Mouse (Mus musculus) thymus, adult 2 months (tissue): ENCODE measurements around the gene Adam12. TPM values are rescaled to one million over a fixed set of nuclear protein-coding genes. Genes with fewer than 3 reads are reported as not detected.

Experiments
- DNase-seq: peaks from one replicate; pipeline ENCODE4 v3.0.0; 2021
- H3K27ac ChIP-seq: fragments of 200-500 bp; 2 replicates; pipeline ENCODE4 v1.5.1; 2012; ENCODE audit warnings: low read length, control low read depth; ENCODE audit not compliant: control insufficient read depth, insufficient read depth
- H3K27me3 ChIP-seq: fragments of 200-500 bp; 2 replicates; pipeline ENCODE4 v1.6.1; 2012; ENCODE audit warnings: mild to moderate bottlenecking, low read length, moderate library complexity, mixed read lengths; ENCODE audit not compliant: control insufficient read depth, insufficient read depth
- H3K36me3 ChIP-seq: fragments of 200-500 bp; 2 replicates; pipeline ENCODE4 v1.6.1; 2012; ENCODE audit warnings: mild to moderate bottlenecking, low read length, moderate library complexity; ENCODE audit not compliant: control insufficient read depth, insufficient read depth
- H3K4me1 ChIP-seq: fragments of 200-500 bp; replicated peaks from 2 replicates; pipeline ENCODE4 v1.6.1; 2012; ENCODE audit warnings: low read length; ENCODE audit not compliant: control insufficient read depth, insufficient read depth
- H3K4me3 ChIP-seq: fragments of 200-500 bp; 2 replicates; pipeline ENCODE4 v1.5.1; 2012; ENCODE audit warnings: mild to moderate bottlenecking, low read length, control low read depth, moderate library complexity; ENCODE audit not compliant: control insufficient read depth, insufficient read depth
- CTCF ChIP-seq: fragments of 200-500 bp; IDR thresholded peaks from 2 replicates; pipeline ENCODE4 v1.5.1; 2012; ENCODE audit warnings: mild to moderate bottlenecking, control low read depth, low read length, moderate library complexity, borderline replicate concordance; ENCODE audit not compliant: control insufficient read depth, poor library complexity, insufficient read depth; ENCODE audit errors: extremely low read depth
- POLR2A ChIP-seq: fragments of 200-500 bp; IDR thresholded peaks from 2 replicates; pipeline ENCODE4 v1.6.1; 2012; ENCODE audit warnings: mild to moderate bottlenecking, low read length, control low read depth, moderate library complexity; ENCODE audit not compliant: control insufficient read depth, poor library complexity, insufficient read depth; ENCODE audit errors: extremely low read depth
- WGBS: fragments of 180-500 bp; shearing (Covaris S2); methylation state at CpG from one replicate; pipeline ENCODE4 v1.1.7; 2018; 5-methylcytosine and 5-hydroxymethylcytosine counted together
- polyA plus RNA-seq: library from polyadenylated mRNA; depleted of rRNA; stranded (reverse); fragments of >200 nt; gene quantifications from 2 replicates; pipeline ENCODE4 v1.2.3, GENCODE M21; 2012

The Adam12 gene
- polyA plus RNA-seq, 1 experiment: 29.0 TPM

GRCm38 (mm10) chr7:134093871-134094270 is 138.1 kb downstream of the Adam12 start:
- 85% methylated on average over 2 of the region's 2 CpGs for WGBS
- H3K4me1 ChIP-seq: no peaks in the 10 kb centered on the region
- H3K36me3 ChIP-seq: no peaks in the 10 kb centered on the region
- no peak overlapping the region for H3K4me3 ChIP-seq
- no peak for TF ChIP-seq POLR2A
- no peak for TF ChIP-seq CTCF
- no peak overlapping the region for H3K27ac ChIP-seq
- H3K27me3 ChIP-seq: no peaks in the 10 kb centered on the region
- no peak for DNase-seq

GRCm38 (mm10) chr7:134090764-134091163 is 141.2 kb downstream of the Adam12 start:
- no peak for DNase-seq
- H3K36me3 ChIP-seq: no peaks in the 10 kb centered on the region
- no peaks in the 10 kb centered on the region for H3K4me1 ChIP-seq
- no peak for TF ChIP-seq POLR2A
- TF ChIP-seq CTCF: no peak
- no peak overlapping the region for H3K4me3 ChIP-seq
- H3K27ac ChIP-seq: no peak overlapping the region
- no peaks in the 10 kb centered on the region for H3K27me3 ChIP-seq
- 90% methylated on average over 3 of the region's 3 CpGs for WGBS

- WGBS: 98% methylated on average over 9 of the region's 9 CpGs
- no peaks in the 10 kb centered on the region for H3K4me1 ChIP-seq
- TF ChIP-seq CTCF (no peak), POLR2A (no peak)
- no peak overlapping the region for H3K27ac ChIP-seq
- H3K27me3 ChIP-seq: no peaks in the 10 kb centered on the region
- DNase-seq: no peak
- no peak overlapping the region for H3K4me3 ChIP-seq
- no peaks in the 10 kb centered on the region for H3K36me3 ChIP-seq
Measured at GRCm38 (mm10) chr7:134090256-134090655, 141.7 kb downstream of the Adam12 start.

GRCm38 (mm10) chr7:134088548-134089347 is 143.2 kb downstream of the Adam12 start:
- Histone ChIP-seq H3K36me3 (no peaks in the 10 kb centered on the region), H3K4me1 (no peaks in the 10 kb centered on the region), H3K4me3 (no peak overlapping the region), H3K27me3 (no peaks in the 10 kb centered on the region), H3K27ac (no peak overlapping the region)
- TF ChIP-seq POLR2A: no peak
- TF ChIP-seq CTCF: no peak
- DNase-seq: no peak
- 93% methylated on average over 14 of the region's 14 CpGs for WGBS

- Histone ChIP-seq H3K4me1 (no peaks in the 10 kb centered on the region), H3K36me3 (no peaks in the 10 kb centered on the region), H3K27ac (no peak overlapping the region), H3K27me3 (no peaks in the 10 kb centered on the region), H3K4me3 (no peak overlapping the region)
- no peak for DNase-seq
- 60% methylated on average over 2 of the region's 2 CpGs for WGBS
- no peak for TF ChIP-seq POLR2A
- TF ChIP-seq CTCF: no peak
Measured at GRCm38 (mm10) chr7:134085396-134085795, 146.6 kb downstream of the Adam12 start.

- Histone ChIP-seq H3K36me3 (no peaks in the 10 kb centered on the region), H3K27me3 (no peaks in the 10 kb centered on the region), H3K4me3 (no peak overlapping the region), H3K27ac (no peak overlapping the region), H3K4me1 (no peaks in the 10 kb centered on the region)
- DNase-seq: no peak
- TF ChIP-seq POLR2A (no peak), CTCF (no peak)
Measured at GRCm38 (mm10) chr7:134084926-134085325, 147.0 kb downstream of the Adam12 start.
